Mouse (Mus musculus) MN1 (cell line): ENCODE measurements around the gene Cyb5r1.
"Not testable (repeated sequence)": the region's sequence is repeated elsewhere in the genome, so short reads cannot be mapped to it uniquely, and the experiment has no call there.

Experiments used
- DNase-seq: peaks from one replicate; pipeline ENCODE4 v3.0.0-alpha.2; 2016; ENCODE audit warnings: low spot score

The Cyb5r1 gene

DNA sequence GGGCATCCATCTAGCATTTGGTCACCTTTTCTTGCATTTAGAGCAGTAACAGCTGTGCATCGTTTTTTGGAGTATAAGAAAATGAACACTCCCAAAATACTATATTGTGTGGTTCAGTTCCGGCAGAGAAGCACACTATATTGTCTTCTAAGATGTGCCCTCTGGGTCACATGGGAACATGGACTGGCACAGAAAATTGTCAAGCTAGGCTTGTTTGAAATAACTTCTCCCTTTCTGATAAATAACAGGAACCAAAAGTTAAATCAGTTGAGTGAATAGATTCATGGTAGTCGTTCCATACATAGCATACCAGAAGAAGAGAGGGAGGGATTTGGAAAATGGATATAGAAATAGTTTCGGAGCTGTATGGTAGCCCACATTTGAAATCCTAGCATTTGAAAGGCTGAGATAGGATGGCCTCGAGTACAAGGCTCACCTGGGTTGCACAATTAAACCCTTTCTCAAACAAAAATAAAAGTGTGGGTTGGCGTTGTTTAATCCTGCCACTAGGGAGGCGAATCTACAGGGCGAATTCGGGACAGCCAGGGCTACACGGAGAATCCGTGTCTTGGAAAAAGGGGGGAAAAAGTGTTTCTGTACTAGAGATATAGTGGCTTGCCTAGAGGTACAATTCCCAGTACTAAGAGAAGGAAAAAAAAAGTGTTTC lies 9.3 kb downstream of the Cyb5r1 start:
- DNase-seq: no peak

DNA sequence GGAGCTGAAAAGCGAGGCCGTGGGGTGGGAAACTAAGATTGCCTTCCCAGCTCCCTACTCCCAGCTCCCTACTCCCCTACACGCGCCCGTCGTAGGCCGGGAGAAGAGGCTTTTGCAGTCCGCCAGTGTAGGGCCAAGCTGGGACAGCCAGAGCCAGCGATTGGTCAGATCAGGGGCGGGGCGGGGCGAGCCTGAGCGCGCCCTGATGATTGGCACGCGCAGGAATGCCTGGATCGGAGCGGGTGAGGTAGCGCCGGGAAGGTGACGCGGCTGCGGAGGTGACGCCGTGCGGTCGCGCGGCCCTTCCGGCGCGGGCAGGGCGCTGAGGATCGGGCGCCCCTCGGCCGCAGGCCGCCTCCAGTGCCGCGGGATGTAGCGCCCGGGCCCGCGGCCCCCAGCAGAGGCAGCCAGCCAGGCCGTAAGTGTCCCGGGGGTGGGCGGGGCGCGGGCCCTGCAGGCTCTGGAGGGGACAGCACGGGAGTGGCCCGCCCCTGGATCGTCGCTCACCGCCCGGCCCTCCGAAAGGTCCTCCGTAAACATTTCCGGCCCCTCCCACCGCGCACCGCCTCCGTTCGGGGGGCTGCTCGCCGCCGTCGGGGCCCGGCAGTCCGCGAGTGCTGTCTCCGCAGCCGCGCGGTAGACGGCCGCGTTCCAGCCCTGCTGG lies 9.9 kb downstream of the Cyb5r1 start, which contains the start of gene Adipor1:
Gene Adipor1 (plus strand): TSS at position 211 of the 664 bp plus-strand sequence.
- DNase-seq: peak; percentile 97

DNA sequence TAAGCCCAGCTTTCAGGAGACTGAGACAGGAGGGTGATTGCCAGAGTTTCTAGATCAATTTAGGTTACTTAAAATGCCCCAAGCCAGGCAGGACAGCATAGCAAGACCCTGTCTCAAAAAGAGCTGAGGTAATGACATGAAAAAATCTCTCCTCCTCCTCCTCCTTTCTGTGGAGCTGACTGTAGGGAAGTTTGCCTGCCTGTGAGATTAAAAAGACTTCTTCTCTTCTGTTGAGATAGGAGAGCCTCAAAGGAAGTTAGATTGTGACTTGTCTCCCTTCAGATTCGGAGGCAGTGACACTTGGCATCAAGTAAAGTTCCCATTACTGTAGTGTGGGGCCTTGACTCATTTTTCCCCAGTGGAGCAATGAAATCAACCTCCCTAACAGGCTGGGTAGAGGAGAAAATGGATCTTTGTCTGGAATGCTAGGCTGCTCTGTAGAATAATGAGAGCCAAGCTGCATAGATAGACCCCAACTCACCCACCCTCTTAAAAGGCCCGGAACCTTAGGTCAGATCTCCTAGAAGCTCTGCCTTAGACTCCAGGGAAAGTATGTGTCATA lies 13.1 kb downstream of the Cyb5r1 start:
- no peak for DNase-seq

DNA sequence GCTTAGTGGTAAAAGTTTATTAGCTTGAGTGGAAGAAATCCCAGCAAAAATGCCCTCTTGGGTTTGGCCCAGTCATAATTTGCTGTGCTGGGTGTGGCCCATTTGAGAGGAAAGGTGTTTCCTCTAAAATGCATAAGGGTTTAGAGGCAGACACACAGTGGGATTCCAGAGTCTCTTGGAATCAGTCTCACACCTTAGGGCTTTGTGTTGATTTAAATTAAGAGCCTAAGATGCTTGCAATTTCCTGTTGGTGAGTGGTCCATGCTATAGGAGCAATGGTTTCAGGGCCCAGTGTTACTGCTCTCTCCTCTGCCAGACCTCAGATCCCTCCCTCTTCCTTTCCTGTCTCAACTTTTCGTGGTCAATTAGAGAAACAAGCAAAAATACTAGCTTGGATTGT lies 13.8 kb downstream of the Cyb5r1 start:
- DNase-seq: no peak

DNA sequence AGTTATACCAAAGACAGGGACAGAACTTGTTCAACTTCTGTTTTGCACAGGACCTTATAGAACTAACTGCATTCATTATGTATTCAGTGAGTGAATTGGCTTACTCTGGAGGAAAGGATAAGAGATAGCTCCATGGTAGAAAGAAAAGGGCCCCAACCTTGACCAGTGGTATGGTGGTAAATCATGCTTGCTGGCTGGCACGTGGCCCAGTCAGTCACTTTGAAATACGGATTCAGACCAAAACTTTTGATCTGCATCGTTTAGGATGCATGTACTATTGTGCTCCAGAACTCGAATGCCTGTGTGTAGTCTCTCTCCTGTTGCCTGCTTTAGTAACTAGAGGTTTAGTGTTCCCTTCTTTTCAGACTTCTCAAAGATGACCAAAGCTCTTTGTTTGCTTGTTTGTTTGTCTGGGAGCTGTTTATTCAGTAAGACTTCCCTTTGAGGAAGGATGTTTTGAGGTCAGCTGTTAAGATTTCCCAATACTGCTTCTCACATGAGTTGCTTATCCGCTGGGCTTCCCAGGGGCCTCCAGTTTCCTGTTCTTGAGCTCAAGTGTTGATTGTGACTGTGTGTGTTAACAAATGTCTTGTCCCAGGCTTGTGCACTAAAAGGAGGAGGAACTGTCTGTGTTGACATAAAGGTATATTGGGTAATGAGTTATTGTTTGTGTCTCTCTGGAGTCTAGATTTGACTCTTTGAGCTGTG lies 14.5 kb downstream of the Cyb5r1 start:
- no peak for DNase-seq

DNA sequence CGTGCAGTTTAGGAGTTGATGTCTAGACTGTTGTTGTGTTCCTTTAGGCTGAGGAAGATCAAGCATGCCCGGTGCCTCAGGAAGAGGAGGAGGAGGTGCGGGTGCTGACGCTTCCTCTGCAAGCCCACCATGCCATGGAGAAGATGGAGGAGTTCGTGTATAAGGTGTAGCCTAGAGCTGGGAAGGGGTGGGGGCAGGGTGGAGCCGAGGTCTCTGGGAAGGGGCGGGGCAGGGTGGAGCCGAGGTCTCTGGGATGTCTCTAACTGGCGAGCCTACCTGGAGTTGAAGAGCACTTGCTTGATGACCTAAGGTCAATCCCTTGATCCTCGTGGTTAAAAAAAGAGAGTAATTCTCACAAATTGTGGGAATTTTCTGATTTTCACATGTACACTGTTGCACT lies 18.6 kb downstream of the Cyb5r1 start:
- DNase-seq: no peak

DNA sequence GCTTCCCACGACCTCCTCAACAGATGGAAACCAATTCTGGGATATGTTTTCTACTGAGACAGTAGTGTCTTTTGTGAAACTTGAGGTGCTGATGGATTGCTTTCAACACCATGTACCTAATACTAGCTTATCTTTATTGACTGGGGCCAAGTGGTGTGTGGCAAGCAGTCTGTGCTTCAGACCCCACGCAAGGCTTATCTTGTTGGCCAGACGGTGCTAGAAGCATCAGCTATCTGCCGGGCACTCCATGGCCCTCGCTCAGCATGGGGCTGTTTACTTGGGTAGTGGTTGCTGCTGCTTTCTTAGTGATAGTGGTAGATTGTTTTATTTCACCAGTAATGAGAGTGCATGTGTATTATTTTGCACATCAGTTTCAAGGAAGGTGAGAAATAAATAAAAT lies 20.9 kb downstream of the Cyb5r1 start:
- DNase-seq: no peak

DNA sequence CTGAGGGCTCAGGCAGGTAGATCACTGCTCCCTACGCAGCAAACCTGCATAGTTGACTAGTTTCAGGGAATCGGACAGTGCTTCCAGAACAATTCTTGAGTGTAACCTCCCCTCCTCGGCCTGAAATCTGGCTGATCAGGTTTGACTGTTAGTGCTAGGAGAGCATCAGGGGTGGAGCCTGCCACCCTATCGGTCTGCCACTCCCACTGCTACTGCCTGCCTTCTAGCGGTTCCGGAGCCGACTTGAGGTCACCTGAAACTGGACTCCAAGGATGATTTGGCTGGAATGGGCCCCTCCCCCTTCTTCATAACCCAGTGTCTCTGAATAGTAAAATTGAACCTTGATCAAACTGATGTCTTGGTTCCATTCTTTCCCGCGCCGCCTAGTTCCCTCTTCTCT lies 27.6 kb downstream of the Cyb5r1 start:
- no peak for DNase-seq

DNA sequence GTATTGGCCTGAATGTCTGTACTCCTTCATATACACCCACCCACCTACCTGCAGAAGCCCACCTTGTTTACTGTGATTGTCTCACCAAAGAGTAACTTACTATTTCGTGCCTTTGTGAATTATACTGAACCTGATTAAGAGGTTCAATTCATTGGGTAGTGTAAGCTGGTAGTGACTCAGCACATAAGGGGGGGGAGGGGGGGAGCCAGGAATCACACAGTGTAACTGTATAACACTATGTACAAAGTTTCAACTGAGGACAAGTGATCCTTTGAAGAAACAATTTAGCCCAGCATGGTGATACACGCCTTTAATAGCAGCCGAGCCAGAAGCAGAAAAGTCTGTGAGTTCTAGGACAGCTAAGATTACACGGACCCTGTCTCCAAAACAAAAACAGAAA lies 28.1 kb downstream of the Cyb5r1 start:
- DNase-seq: no peak

DNA sequence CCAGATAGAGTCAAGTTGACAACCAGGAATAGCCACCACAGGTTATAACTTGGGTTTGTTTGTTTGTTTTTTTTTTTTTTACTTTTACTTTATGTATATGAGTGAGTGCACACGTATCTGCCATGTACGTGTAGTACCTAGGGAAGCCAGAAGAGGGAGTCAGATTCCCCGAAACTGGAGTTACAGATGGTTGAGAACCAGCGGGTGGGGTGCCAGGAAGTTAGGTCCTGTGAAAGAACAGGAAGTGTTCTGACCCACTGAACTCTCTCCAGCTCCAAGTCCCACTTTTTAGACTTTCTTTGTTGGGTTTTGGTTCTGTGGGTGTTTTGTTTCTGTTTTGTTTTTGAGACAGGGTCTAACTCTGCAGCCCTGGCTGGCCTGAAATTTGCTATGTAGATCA lies 30.1 kb downstream of the Cyb5r1 start:
- no peak for DNase-seq

DNA sequence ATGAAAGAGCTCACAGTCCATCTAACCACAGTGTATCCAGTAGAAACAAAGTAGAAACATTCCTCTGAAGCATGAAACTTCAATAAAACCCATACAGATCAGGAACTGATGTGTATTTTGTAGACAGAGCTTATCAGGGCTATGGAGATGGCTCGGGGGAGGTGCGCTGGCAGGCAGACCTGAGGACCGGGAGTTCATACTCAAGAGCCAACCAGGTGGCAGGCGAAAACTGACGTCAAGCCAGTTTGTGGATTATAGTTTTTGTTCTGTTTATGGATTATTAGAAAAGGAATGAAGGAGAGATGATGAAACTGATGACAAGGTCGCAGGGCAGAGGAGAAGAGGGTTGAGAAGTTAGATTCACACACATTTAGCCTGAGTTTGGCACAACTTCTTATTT lies 35.1 kb downstream of the Cyb5r1 start:
- no peak for DNase-seq

DNA sequence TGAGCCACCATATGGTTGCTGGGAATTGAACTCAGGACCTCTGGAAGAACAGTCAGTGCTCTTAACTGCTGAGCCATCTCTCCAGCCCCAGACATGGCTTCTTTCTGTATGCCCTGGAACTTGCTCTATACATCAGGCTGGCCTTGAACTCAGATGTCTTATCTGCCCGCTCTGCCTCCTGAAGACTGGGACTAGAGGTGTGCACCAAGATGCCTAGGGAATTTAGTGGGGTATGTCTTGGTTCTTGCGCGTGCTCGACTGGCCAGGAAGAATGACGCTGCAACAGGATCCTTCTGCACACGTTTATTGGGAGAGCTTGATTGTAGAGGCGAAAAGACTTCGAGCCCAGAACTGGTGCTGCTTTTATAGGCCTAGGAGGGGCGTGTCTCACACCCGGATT lies 36.4 kb downstream of the Cyb5r1 start:
- DNase-seq: not testable (repeated sequence)

DNA sequence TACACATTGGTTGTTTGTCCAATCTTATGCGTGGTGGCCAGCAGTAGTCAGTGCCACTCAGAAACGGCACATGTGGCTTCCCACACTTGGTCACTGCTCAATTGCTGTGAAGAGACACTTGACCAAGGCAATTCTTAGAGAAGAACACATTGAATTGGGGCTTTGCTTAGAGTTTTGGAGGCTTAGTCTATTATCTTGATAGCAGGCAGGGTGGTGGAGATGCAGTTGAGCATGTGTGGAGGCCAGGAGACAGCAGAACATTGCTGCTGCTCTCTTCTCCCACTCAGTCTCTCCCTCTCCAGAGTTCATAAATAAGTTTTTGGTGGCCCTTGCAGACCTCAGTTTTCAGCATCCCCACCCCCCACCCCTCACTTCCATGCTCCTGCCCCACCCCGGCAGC lies 37.0 kb downstream of the Cyb5r1 start:
- DNase-seq: no peak

DNA sequence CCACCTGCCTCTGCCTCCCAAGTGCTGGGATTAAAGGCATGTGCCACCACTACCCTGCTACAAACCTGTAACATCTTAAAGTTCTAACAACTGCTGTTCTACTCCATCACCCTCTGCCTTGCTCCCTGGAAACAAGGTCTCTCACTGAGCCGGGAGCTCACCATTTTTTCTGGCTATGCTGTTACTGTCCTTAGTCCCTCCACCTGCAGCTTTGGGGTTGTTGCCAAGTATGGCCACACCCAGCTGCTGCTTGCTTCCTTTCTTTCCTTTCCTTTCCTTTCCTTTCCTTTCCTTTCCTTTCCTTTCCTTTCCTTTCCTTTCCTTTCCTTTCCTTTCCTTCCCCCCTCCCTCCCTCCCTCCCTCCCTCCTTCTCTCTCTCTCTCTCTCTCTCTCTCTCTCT lies 37.9 kb downstream of the Cyb5r1 start:
- DNase-seq: not testable (repeated sequence)

DNA sequence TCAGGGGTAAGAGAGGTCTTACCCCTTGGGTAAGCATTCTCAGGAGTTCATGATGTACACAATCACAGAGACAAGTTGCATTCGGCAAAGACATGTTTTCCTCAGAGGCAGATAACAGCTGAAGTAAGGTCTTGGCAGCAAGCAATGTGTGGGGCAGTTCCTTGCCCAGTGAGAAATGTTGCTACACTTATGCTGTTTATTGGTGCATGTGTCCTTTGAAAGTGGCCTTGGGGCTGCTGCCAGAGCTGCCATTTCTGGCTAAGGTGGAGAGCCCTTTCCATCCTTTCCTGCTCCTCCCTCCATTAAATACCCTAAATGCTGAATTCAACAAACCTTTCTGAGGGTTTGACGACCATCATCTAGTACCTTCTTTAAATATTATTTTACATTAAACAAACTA lies 40.1 kb downstream of the Cyb5r1 start:
- DNase-seq: no peak

DNA sequence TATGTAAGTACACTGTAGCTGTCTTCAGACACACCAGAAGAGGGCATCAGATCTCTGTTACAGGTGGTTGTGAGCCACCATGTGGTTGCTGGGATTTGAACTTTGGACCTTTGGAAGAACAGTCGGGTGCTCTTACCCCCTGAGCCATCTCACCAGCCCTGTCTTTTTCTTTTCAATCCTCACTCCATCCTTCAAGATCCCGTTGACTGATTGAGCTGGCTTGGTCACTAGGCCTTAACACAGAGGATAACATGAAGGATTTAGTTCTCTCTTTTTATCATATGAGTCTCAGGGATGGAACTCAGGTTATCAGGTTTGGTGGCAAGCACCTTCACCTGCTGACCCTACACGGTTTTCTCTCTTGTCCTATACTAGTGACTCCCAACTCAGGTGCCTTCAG lies 43.2 kb downstream of the Cyb5r1 start:
- not testable (repeated sequence) for DNase-seq

DNA sequence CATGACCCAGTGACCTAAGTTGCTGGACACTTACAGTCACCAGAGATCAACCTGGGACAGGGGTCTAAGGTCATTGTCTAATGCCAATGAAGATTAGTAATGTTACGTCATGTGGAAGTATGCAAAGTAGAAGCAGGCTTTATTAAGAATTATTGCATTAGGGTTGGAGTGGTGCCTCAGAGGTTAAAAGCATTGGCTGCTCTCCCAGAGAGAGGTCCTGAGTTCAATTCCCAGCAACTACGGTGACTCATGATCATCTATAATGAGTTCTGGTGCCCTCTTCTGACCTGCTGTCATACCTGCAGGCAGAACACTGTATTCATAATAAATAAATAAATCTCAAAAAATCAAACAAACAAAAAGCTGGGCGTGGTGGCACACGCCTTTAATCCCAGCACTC lies 44.8 kb downstream of the Cyb5r1 start:
- no peak for DNase-seq

DNA sequence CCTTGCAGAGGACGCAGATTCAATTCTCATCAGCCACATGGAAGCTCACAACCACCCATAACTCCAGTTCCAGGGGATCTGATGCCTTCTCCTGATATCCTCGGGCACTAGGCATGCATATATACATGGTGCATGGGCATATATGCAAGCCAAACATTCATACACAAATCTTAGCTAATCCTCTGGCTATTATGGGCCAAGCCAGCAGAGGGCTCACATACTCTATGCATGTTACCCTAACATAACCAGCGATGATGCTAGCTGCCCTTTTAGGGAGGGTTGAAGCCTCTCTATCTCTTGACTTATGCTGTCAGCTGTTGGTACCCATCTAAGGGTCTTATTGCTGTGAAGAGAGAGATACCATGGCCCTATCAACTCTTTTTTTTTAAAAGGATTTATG lies 45.6 kb downstream of the Cyb5r1 start:
- DNase-seq: peak; percentile 57

DNA sequence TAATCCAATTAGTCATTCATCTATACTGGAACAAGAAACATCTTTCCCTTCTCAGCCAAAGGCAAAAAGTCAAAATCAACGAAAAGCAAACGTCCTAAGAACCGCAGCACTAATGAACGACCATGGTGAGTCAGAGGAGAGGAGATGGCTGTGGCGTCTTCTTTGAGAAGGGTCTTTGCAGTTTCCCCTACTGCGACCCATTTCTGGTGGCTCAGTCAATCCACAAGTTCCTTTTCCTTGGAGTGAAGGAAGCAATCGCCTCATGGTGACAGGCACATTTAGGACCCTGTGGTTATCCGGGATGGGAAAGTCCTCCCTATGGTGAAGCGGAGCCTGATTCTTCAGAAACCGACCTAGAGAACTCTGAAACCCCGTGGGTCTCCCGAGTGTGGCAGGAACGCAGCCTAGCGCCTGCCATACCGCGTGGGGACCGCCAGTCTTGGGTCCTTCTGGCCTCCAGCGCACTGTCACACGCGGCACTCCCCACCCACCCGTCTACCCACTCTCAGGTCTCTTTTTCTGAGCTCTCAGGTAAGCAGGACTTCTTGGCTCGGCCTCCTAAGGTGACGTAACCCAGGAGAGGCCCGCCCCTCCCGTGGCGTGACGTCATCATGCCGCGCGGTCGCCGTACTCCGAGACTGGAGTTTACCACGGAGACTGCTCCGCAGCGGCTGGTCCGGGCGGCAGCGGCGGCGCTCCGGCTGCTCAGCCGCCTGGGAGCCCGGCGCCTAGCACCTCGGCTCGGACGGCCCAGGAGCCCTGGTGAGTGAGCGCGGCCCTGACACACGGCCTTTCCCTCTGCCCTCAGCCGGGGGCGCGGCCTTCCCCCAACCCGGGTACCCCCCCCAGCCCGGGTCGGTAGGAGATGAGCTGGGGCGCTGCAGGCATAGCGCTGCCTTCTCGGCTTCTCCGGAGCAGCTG lies 49.8 kb downstream of the Cyb5r1 start, which contains the start of gene Klhl12:
Gene Klhl12 (plus strand): TSS at position 628 of the 921 bp plus-strand sequence.
- peak; percentile 93 for DNase-seq

DNA sequence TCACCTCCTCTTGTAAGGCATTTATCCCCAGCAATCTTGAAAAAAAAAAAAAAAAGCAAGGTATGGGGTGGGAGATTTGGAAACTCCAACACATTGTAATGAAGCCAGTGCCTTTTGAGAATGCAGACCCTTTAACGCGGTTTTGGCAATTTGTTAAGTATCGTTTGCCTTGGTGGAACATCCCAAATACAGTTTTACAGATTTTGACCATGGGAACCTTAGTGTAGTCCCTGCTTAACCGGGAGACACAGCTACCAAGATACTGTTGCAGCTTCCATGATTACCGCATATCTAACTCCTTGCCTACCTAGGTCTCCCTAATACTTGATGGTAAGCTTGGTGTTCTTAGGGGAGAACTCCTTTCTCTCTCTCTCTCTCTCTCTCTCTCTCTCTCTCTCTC lies 50.7 kb downstream of the Cyb5r1 start:
- DNase-seq: peak; percentile 12

DNA sequence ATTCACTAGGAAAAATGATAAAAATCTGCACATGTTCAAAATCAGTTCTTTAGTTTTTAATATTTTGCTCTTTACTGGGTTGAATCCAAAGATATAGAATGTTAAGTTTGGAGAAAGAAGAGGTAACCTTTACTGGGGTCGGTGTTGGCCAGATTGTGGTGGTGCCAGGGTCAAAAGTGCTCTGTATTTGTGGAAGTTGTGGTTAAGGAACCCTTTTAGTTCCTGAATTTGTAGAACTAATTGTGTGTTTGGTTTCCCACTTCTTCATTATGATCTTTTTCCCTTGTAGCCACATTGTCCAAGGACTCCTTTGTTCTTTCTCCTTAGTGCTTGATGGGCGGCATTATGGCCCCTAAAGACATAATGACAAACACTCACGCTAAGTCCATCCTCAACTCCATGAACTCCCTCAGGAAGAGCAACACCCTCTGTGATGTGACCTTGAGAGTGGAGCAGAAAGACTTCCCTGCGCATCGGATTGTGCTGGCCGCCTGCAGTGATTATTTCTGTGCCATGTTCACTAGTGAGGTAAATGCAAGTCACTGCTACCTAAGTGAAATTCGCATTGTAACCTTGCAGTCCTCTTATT lies 52.9 kb downstream of the Cyb5r1 start:
- no peak for DNase-seq
